In the genomic region with DNA sequence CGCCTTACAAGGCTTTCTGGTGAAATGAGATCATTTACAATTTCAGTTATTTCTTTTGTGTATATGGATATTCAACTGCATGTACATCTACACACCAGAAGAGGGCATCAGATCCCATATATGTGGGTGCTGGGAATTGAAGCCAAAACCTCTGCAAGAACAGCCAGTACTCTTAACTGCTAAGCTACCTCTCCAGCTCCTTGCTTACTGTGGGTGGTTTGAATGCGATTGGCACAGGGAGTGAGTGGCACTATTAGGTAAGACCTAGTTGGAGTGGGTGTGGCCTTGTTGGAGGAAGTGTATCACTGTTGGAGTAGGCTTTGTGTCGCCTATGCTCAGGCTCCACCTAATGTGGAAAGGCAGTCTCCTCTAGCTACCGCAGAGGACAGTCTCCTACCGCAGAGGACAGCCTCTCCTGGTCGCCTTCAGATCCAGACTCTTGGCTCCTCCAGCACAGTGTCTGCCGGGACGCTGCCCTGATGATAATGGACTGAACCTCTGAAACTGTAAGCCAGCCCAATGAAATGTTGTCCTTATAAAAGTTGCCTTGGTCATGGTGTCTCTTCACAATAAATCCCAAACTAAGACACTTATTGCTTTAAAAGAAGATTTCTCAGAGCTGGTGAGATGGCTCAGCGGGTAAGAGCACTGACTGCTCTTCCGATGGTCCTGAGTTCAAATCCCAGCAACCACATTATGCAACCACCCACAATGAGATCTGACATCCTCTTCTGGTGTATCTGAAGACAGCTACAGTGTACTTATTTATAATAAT, we compare ENCODE assay signal across 11 mouse cellular contexts. TPM values are rescaled to one million over a fixed set of nuclear protein-coding genes. Genes with fewer than 3 reads are reported as not detected.
DNase-seq lines count a peak whose midpoint lies in the region; ATAC-seq and TF ChIP-seq lines count a peak whose summit lies in the region.
"Had no signal": no experiment of that assay in that cellular context is flagged by ENCODE, and none has a peak within 500 bp of the region (broad histone marks: within the 10 kb centered on the region; RNA-seq: fewer than 3 reads in every experiment).

No protein-coding gene starts in this region.

- no peak for ATAC-seq in kidney, postnatal 0 days (replicated peaks; ENCODE audit: low FRiP score, low read depth)
- peak; percentile 22 for ATAC-seq in common myeloid progenitor, adult 5-6 weeks (replicated peaks; ENCODE audit: low read depth, poor library complexity, severe bottlenecking)
- no peak for ATAC-seq in liver, embryonic 13.5 days (ENCODE audit: low read depth)
- ATAC-seq in neutrophil, adult 5-6 weeks (ENCODE audit: extremely low read depth, insufficient number of reproducible peaks, low FRiP score, poor library complexity, severe bottlenecking), result peak; percentile 72

- H3K4me3 ChIP-seq in kidney, postnatal 0 days (replicated peaks; ENCODE audit: low read depth, low read length), result no peak overlapping the region
- H3K4me3 ChIP-seq in liver, embryonic 13.5 days (replicated peaks), result no peak overlapping the region
- H3K4me3 ChIP-seq: hindbrain, embryonic 15.5 days; limb, embryonic 15.5 days; neural tube, embryonic 12.5 days had no signal

- no peak overlapping the region for H3K27ac ChIP-seq in kidney, postnatal 0 days
- H3K27ac ChIP-seq in liver, embryonic 13.5 days, result peak overlapping the region; percentile 99
- H3K27ac ChIP-seq: hindbrain, embryonic 15.5 days; neural tube, embryonic 12.5 days had no signal

- 98% methylated on average over 10 of the region's 10 CpGs for WGBS in kidney, postnatal 0 days
- 69% methylated on average over 10 of the region's 10 CpGs for WGBS in liver, embryonic 13.5 days (ENCODE audit: insufficient replicate concordance)

- TF ChIP-seq CTCF in kidney, postnatal 0 days (IDR thresholded peaks at IDR 0.05; ENCODE audit: low read depth), result peak; percentile 36

- H3K9ac ChIP-seq in kidney, postnatal 0 days (ENCODE audit: low read depth, low read length), result no peak overlapping the region
- 0 out of 2 replicates have a peak overlapping the region, but pooled peaks have one; percentile 37 for H3K9ac ChIP-seq in liver, embryonic 13.5 days
- H3K9ac ChIP-seq: hindbrain, embryonic 15.5 days; limb, embryonic 15.5 days; neural tube, embryonic 12.5 days had no signal

- H3K27me3 ChIP-seq in kidney, postnatal 0 days (ENCODE audit: insufficient read depth, low read length), result no peaks in the 10 kb centered on the region
- H3K27me3 ChIP-seq in liver, embryonic 13.5 days, result no peaks in the 10 kb centered on the region
- H3K27me3 ChIP-seq: hindbrain, embryonic 15.5 days; limb, embryonic 15.5 days; neural tube, embryonic 12.5 days had no signal

- no peaks in the 10 kb centered on the region for H3K9me3 ChIP-seq in kidney, postnatal 0 days (replicated peaks; ENCODE audit: low read length)
- no peaks in the 10 kb centered on the region for H3K9me3 ChIP-seq in liver, embryonic 13.5 days (replicated peaks)
- H3K9me3 ChIP-seq: hindbrain, embryonic 15.5 days; limb, embryonic 15.5 days; neural tube, embryonic 12.5 days had no signal

- no peaks in the 10 kb centered on the region for H3K36me3 ChIP-seq in kidney, postnatal 0 days (ENCODE audit: insufficient read depth, low read length)
- H3K36me3 ChIP-seq in liver, embryonic 13.5 days, result peaks cover 7% of the 10 kb centered on the region; the same call in 1 of the 2 replicates
- H3K36me3 ChIP-seq: hindbrain, embryonic 15.5 days; limb, embryonic 15.5 days; neural tube, embryonic 12.5 days had no signal

- DNase-seq in kidney, postnatal 0 days (ENCODE audit: low spot score), result no peak
- DNase-seq in kidney, postnatal 10 days, result no peak
- DNase-seq in liver, embryonic 13.5 days, result peak; percentile 34
- DNase-seq in spleen, postnatal 14 days (ENCODE audit: low spot score in 2 of 2), result no peak
- no peak for DNase-seq in frontal cortex, postnatal 14 days (ENCODE audit: low spot score in 2 of 2)
- DNase-seq: cerebellum, postnatal 14 days had no signal

- H3K4me1 ChIP-seq in kidney, postnatal 0 days (replicated peaks; ENCODE audit: insufficient read depth, low read length), result peaks cover 18% of the 10 kb centered on the region; the same call in 1 of the 2 replicates
- peaks cover 35% of the 10 kb centered on the region for H3K4me1 ChIP-seq in liver, embryonic 13.5 days (replicated peaks)

- H3K4me2 ChIP-seq in kidney, postnatal 0 days (ENCODE audit: low read length), result no peak overlapping the region
- H3K4me2 ChIP-seq in liver, embryonic 13.5 days, result peak overlapping the region; percentile 74
- H3K4me2 ChIP-seq: hindbrain, embryonic 15.5 days; limb, embryonic 15.5 days; neural tube, embryonic 12.5 days had no signal

RNA-seq across cellular contexts. Expression of a gene that starts 1.7 kb away (rescaled TPM):
- 852 and 897 TPM in 2 replicates for polyA plus RNA-seq in kidney, postnatal 0 days (2015; fragmentation: Nextera tagmentation; extraction: Ambion mirVana)
- total RNA-seq in common myeloid progenitor, adult 5-6 weeks (2017), result 111 and 131 TPM in 2 replicates
- polyA plus RNA-seq in liver, embryonic 13.5 days (2015; fragmentation: Nextera tagmentation; extraction: Ambion mirVana), result 237 and 258 TPM in 2 replicates
- total RNA-seq in neutrophil, adult 5-6 weeks (2017), result 159 and 183 TPM in 2 replicates

RNA-seq across cellular contexts. Expression of a gene that starts 1.9 kb away (rescaled TPM):
- 2.8 and 3.0 TPM in 2 replicates for polyA plus RNA-seq in kidney, postnatal 0 days (2015; fragmentation: Nextera tagmentation; extraction: Ambion mirVana)
- 6.3 and 14.1 TPM in 2 replicates for total RNA-seq in common myeloid progenitor, adult 5-6 weeks (2017)
- polyA plus RNA-seq in liver, embryonic 13.5 days (2015; fragmentation: Nextera tagmentation; extraction: Ambion mirVana), result 1.7 and 2.1 TPM in 2 replicates
- total RNA-seq in neutrophil, adult 5-6 weeks (2017), result 1.0 and 2.3 TPM in 2 replicates

Comparison
In these comparisons a context has a peak if more than half of its experiments do, and no peak if none do; other contexts are left out.
1. ATAC-seq: peak in common myeloid progenitor, adult 5-6 weeks (single experiment) and neutrophil, adult 5-6 weeks (single experiment); none in kidney, postnatal 0 days (single experiment) and liver, embryonic 13.5 days (single experiment).